19 mouse cellular contexts compared by ENCODE assay signal in the genomic region with DNA sequence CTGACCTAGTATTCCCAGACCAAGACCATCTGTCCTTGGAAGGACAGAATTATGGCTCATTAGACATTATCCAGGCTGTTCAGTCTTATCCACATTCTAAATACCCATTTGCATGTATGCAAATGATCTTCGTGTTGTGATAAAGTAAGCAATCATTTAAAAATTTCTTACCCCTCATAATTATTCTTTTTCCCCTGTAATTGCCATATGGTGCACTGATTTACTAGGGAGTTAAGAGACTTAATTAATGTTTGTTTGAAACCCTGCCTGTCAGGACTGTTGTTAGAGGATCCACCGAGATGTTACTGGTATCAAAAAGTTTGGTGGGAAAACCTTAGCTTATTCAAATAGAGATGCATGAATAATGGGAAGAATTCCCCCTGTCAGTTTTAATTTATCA.
"Had no signal": no experiment of that assay in that cellular context is flagged by ENCODE, and none has a peak within 500 bp of the region (broad histone marks: within the 10 kb centered on the region; RNA-seq: fewer than 3 reads in every experiment).

No protein-coding gene starts in this region.

- H3K27me3 ChIP-seq: midbrain, embryonic 12.5 days; neural tube, embryonic 13.5 days; neural tube, embryonic 15.5 days had no signal

- H3K4me3 ChIP-seq: midbrain, embryonic 10.5 days; midbrain, embryonic 12.5 days; myocyte; neural tube, embryonic 13.5 days; neural tube, embryonic 15.5 days had no signal

- H3K36me3 ChIP-seq: midbrain, embryonic 10.5 days; midbrain, embryonic 12.5 days; neural tube, embryonic 13.5 days; neural tube, embryonic 15.5 days had no signal

- H3K9ac ChIP-seq: lung, embryonic 14.5 days; midbrain, embryonic 12.5 days; neural tube, embryonic 13.5 days; neural tube, embryonic 15.5 days had no signal

- DNase-seq: lung, adult 18-20 months; lung, embryonic 14.5 days; lung, postnatal 10 days; lung, postnatal 4 days; midbrain, embryonic 14.5 days; retina, postnatal 1 day; right cerebral cortex, adult 18-20 months; right cerebral cortex, postnatal 25 days; right cerebral cortex, postnatal 4 days; spleen, adult 18-20 months; thymus, adult 18-20 months; thymus, postnatal 14 days; thymus, postnatal 36 days had no signal

- H3K27ac ChIP-seq: midbrain, embryonic 10.5 days; midbrain, embryonic 12.5 days; neural tube, embryonic 13.5 days; neural tube, embryonic 15.5 days had no signal

- H3K4me1 ChIP-seq: midbrain, embryonic 10.5 days; midbrain, embryonic 12.5 days; neural tube, embryonic 13.5 days; neural tube, embryonic 15.5 days had no signal

- H3K9me3 ChIP-seq: midbrain, embryonic 10.5 days; midbrain, embryonic 12.5 days; neural tube, embryonic 13.5 days; neural tube, embryonic 15.5 days had no signal

- H3K4me2 ChIP-seq: lung, embryonic 14.5 days; midbrain, embryonic 12.5 days; neural tube, embryonic 13.5 days; neural tube, embryonic 15.5 days had no signal

- ATAC-seq: midbrain, embryonic 16.5 days had no signal
